Mouse (Mus musculus): Measurements from ENCODE around the gene Pde11a. TPM values are rescaled to one million over a fixed set of nuclear protein-coding genes. Genes with fewer than 3 reads are reported as not detected.

Pde11a gene
- total RNA-seq, 1 experiment = 0.27 TPM

DNA sequence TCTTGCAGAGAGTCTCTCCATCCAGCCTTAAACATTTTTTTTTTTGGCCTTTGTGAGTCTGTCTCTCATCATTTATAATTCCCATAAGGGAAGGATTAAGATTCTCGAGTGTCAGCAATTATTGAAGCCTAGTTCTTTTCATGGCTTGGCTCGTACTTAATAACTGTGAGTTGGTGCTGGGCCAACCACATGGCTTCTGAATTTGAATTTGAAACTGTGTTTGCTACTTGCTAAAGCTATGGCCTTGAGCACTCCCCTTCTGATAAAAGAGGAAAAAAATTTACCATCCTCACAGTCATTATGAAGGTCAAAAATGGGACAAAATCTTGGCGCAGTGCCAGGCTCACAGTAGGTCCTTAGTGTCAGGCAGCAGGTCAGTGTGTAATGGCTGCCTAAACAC, 251.4 kb downstream of the Pde11a start:
- Histone ChIP-seq H3K4me1 (ENCODE audit: control insufficient read depth in 2 of 2, insufficient read depth in 2 of 2, low read length in 2 of 2, poor library complexity in 1 of 2) (no peaks in the 10 kb centered on the region), H3K9me3 (ENCODE audit: control insufficient read depth, insufficient read depth, low read depth, low read length) (no peaks in the 10 kb centered on the region), H3K4me3 (ENCODE audit: insufficient read depth in 1 of 2, low read depth in 1 of 2, low read length in 2 of 2, poor library complexity in 1 of 2, severe bottlenecking in 1 of 2) (no peak overlapping the region), H3K9ac (ENCODE audit: insufficient read depth, low read depth, low read length, poor library complexity, severe bottlenecking) (no peak overlapping the region), H3K36me3 (ENCODE audit: control insufficient read depth, insufficient read depth, low read length, poor library complexity, severe bottlenecking) (no peaks in the 10 kb centered on the region), H3K27ac (ENCODE audit: insufficient read depth, low read depth, low read length, poor library complexity, severe bottlenecking) (no peak overlapping the region)
- in situ Hi-C loops (cut with MboI; ENCODE audit: low sequenced_read_pairs in 2 of 2, unreplicated experiment in 2 of 2) = no loop called here
- TF ChIP-seq CHD2 (IDR thresholded peaks at IDR 0.05; ENCODE audit: low read depth, low read length) = no peak
- no peak for TF ChIP-seq ZNF384 (IDR thresholded peaks at IDR 0.05; ENCODE audit: low read depth, low read length)
- TF ChIP-seq HCFC1 (IDR thresholded peaks at IDR 0.05; ENCODE audit: borderline replicate concordance, insufficient read depth, low read length) = no peak
- TF ChIP-seq ZC3H11A (IDR thresholded peaks at IDR 0.05; ENCODE audit: borderline replicate concordance, low read depth, low read length) = no peak
- no peak for TF ChIP-seq MAFK (IDR thresholded peaks at IDR 0.05; ENCODE audit: insufficient read depth, low read depth, low read length)
- no peak for DNase-seq (ENCODE audit: low read depth, low spot score)

DNA sequence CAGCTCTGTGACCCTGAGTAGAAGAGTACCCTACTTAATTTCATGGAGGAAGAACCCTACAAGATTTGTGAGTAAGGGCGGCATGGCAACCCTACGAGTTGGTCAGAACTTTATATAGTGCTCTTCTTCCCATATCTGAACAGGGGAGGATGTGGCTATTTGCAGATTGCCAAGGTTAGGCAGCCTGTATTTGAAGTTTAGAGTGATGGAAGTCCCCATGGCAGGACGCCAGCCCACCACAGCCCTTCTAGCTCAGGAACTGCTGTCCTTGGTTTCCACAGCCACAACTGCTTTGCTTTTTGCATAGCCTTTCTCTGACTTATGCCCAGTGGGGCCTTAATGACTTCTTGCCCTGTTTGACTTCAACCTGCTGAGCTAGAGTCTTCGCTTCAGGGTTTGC, 253.6 kb downstream of the Pde11a start:
- Histone ChIP-seq H3K9ac (ENCODE audit: insufficient read depth, low read depth, low read length, poor library complexity, severe bottlenecking) (no peak overlapping the region), H3K27ac (ENCODE audit: insufficient read depth, low read depth, low read length, poor library complexity, severe bottlenecking) (no peak overlapping the region), H3K4me3 (ENCODE audit: insufficient read depth in 1 of 2, low read depth in 1 of 2, low read length in 2 of 2, poor library complexity in 1 of 2, severe bottlenecking in 1 of 2) (no peak overlapping the region), H3K4me1 (ENCODE audit: control insufficient read depth in 2 of 2, insufficient read depth in 2 of 2, low read length in 2 of 2, poor library complexity in 1 of 2) (no peaks in the 10 kb centered on the region), H3K36me3 (ENCODE audit: control insufficient read depth, insufficient read depth, low read length, poor library complexity, severe bottlenecking) (no peaks in the 10 kb centered on the region), H3K9me3 (ENCODE audit: control insufficient read depth, insufficient read depth, low read depth, low read length) (no peaks in the 10 kb centered on the region)
- no peak for TF ChIP-seq HCFC1 (IDR thresholded peaks at IDR 0.05; ENCODE audit: borderline replicate concordance, insufficient read depth, low read length)
- TF ChIP-seq MAFK (IDR thresholded peaks at IDR 0.05; ENCODE audit: insufficient read depth, low read depth, low read length) = no peak
- TF ChIP-seq ZC3H11A (IDR thresholded peaks at IDR 0.05; ENCODE audit: borderline replicate concordance, low read depth, low read length) = no peak
- no peak for TF ChIP-seq ZNF384 (IDR thresholded peaks at IDR 0.05; ENCODE audit: low read depth, low read length)
- no peak for TF ChIP-seq CHD2 (IDR thresholded peaks at IDR 0.05; ENCODE audit: low read depth, low read length)
- DNase-seq (ENCODE audit: low read depth, low spot score) = no peak
- in situ Hi-C loops (cut with MboI; ENCODE audit: low sequenced_read_pairs in 2 of 2, unreplicated experiment in 2 of 2) = no loop called here

- DNase-seq (ENCODE audit: low read depth, low spot score) = no peak
- Histone ChIP-seq H3K9me3 (ENCODE audit: control insufficient read depth, insufficient read depth, low read depth, low read length) (no peaks in the 10 kb centered on the region), H3K36me3 (ENCODE audit: control insufficient read depth, insufficient read depth, low read length, poor library complexity, severe bottlenecking) (no peaks in the 10 kb centered on the region), H3K27ac (ENCODE audit: insufficient read depth, low read depth, low read length, poor library complexity, severe bottlenecking) (no peak overlapping the region), H3K4me1 (ENCODE audit: control insufficient read depth in 2 of 2, insufficient read depth in 2 of 2, low read length in 2 of 2, poor library complexity in 1 of 2) (no peaks in the 10 kb centered on the region), H3K4me3 (ENCODE audit: insufficient read depth in 1 of 2, low read depth in 1 of 2, low read length in 2 of 2, poor library complexity in 1 of 2, severe bottlenecking in 1 of 2) (no peak overlapping the region), H3K9ac (ENCODE audit: insufficient read depth, low read depth, low read length, poor library complexity, severe bottlenecking) (no peak overlapping the region)
- TF ChIP-seq CHD2 (IDR thresholded peaks at IDR 0.05; ENCODE audit: low read depth, low read length) = no peak
- TF ChIP-seq HCFC1 (IDR thresholded peaks at IDR 0.05; ENCODE audit: borderline replicate concordance, insufficient read depth, low read length) = no peak
- no peak for TF ChIP-seq MAFK (IDR thresholded peaks at IDR 0.05; ENCODE audit: insufficient read depth, low read depth, low read length)
- TF ChIP-seq ZNF384 (IDR thresholded peaks at IDR 0.05; ENCODE audit: low read depth, low read length) = no peak
- TF ChIP-seq ZC3H11A (IDR thresholded peaks at IDR 0.05; ENCODE audit: borderline replicate concordance, low read depth, low read length) = no peak
- in situ Hi-C loops (cut with MboI; ENCODE audit: low sequenced_read_pairs in 2 of 2, unreplicated experiment in 2 of 2) = no loop called here
Measured at GRCm38 (mm10) chr2:76083901-76084300, 254.7 kb downstream of the Pde11a start.

DNA sequence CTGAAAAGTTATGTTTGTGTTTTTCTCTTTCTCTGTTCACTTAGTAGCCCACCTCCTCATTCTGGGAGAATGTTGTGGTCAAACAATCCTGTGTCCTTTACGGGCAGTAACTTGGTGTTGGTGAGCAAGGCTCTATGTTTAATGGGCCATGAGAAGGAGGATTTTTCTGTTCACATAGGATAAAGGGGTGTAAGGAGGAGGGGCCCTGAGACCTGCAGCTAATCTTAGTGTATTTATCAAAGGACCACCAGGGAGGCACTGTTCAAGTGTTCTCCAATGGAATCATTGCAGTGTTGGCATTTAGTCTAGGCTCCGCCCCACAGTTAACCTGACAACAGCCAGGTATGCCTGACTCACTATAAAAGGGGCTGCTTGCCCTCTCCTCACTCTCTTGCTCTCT, 255.2 kb downstream of the Pde11a start:
- no peaks in the 10 kb centered on the region for H3K4me1 ChIP-seq (ENCODE audit: control insufficient read depth in 2 of 2, insufficient read depth in 2 of 2, low read length in 2 of 2, poor library complexity in 1 of 2)
- H3K9ac ChIP-seq (ENCODE audit: insufficient read depth, low read depth, low read length, poor library complexity, severe bottlenecking) = no peak overlapping the region
- TF ChIP-seq ZNF384 (IDR thresholded peaks at IDR 0.05; ENCODE audit: low read depth, low read length) (no peak), ZC3H11A (IDR thresholded peaks at IDR 0.05; ENCODE audit: borderline replicate concordance, low read depth, low read length) (no peak), MAFK (IDR thresholded peaks at IDR 0.05; ENCODE audit: insufficient read depth, low read depth, low read length) (no peak), CHD2 (IDR thresholded peaks at IDR 0.05; ENCODE audit: low read depth, low read length) (no peak), HCFC1 (IDR thresholded peaks at IDR 0.05; ENCODE audit: borderline replicate concordance, insufficient read depth, low read length) (no peak)
- H3K9me3 ChIP-seq (ENCODE audit: control insufficient read depth, insufficient read depth, low read depth, low read length) = no peaks in the 10 kb centered on the region
- no peaks in the 10 kb centered on the region for H3K36me3 ChIP-seq (ENCODE audit: control insufficient read depth, insufficient read depth, low read length, poor library complexity, severe bottlenecking)
- no peak for DNase-seq (ENCODE audit: low read depth, low spot score)
- in situ Hi-C loops (cut with MboI; ENCODE audit: low sequenced_read_pairs in 2 of 2, unreplicated experiment in 2 of 2) = no loop called here
- no peak overlapping the region for H3K27ac ChIP-seq (ENCODE audit: insufficient read depth, low read depth, low read length, poor library complexity, severe bottlenecking)
- no peak overlapping the region for H3K4me3 ChIP-seq (ENCODE audit: insufficient read depth in 1 of 2, low read depth in 1 of 2, low read length in 2 of 2, poor library complexity in 1 of 2, severe bottlenecking in 1 of 2)

DNA sequence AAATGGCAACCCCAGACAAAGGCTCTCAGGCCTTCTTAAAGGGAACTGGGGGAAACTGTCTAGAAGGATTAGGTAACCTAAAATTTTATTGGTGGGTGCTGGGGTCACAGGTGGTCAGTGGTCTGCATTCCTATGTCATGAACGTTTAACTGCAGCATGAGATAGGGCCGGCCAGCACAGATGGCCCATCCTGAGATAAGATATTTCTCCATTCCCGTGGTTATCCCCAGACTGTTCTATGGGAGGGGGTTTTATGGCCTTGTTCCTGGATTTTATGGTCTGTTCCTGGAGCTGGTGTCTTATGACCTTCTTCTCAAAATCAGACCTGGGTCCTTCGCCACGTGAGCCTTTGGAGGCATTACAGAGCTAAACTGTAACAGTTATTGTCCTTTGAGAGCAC, 256.6 kb downstream of the Pde11a start:
- no peak overlapping the region for H3K9ac ChIP-seq (ENCODE audit: insufficient read depth, low read depth, low read length, poor library complexity, severe bottlenecking)
- no peaks in the 10 kb centered on the region for H3K36me3 ChIP-seq (ENCODE audit: control insufficient read depth, insufficient read depth, low read length, poor library complexity, severe bottlenecking)
- DNase-seq (ENCODE audit: low read depth, low spot score) = no peak
- H3K4me1 ChIP-seq (ENCODE audit: control insufficient read depth in 2 of 2, insufficient read depth in 2 of 2, low read length in 2 of 2, poor library complexity in 1 of 2) = no peaks in the 10 kb centered on the region
- no peaks in the 10 kb centered on the region for H3K9me3 ChIP-seq (ENCODE audit: control insufficient read depth, insufficient read depth, low read depth, low read length)
- in situ Hi-C loops (cut with MboI; ENCODE audit: low sequenced_read_pairs in 2 of 2, unreplicated experiment in 2 of 2) = no loop called here
- H3K27ac ChIP-seq (ENCODE audit: insufficient read depth, low read depth, low read length, poor library complexity, severe bottlenecking) = no peak overlapping the region
- TF ChIP-seq ZC3H11A (IDR thresholded peaks at IDR 0.05; ENCODE audit: borderline replicate concordance, low read depth, low read length) (no peak), ZNF384 (IDR thresholded peaks at IDR 0.05; ENCODE audit: low read depth, low read length) (no peak), CHD2 (IDR thresholded peaks at IDR 0.05; ENCODE audit: low read depth, low read length) (no peak), MAFK (IDR thresholded peaks at IDR 0.05; ENCODE audit: insufficient read depth, low read depth, low read length) (no peak), HCFC1 (IDR thresholded peaks at IDR 0.05; ENCODE audit: borderline replicate concordance, insufficient read depth, low read length) (no peak)
- no peak overlapping the region for H3K4me3 ChIP-seq (ENCODE audit: insufficient read depth in 1 of 2, low read depth in 1 of 2, low read length in 2 of 2, poor library complexity in 1 of 2, severe bottlenecking in 1 of 2)
